Mouse (Mus musculus) brain, embryonic 14.5 days (tissue): ENCODE measurements around the gene Pde3b.

Experiments used
- CTCF ChIP-seq: fragments of 200-500 bp; IDR thresholded peaks from 2 replicates; pipeline ENCODE4 v1.5.1; 2012; ENCODE audit warnings: inconsistent platforms, mild to moderate bottlenecking, moderate library complexity, borderline replicate concordance; ENCODE audit not compliant: insufficient read depth, insufficient read length; ENCODE audit errors: extremely low read depth
- POLR2A ChIP-seq: fragments of 200-500 bp; IDR thresholded peaks from 2 replicates; pipeline ENCODE4 v1.6.1; 2012; ENCODE audit warnings: mild to moderate bottlenecking, inconsistent platforms, borderline replicate concordance; ENCODE audit not compliant: poor library complexity, insufficient read depth, insufficient read length, severe bottlenecking; ENCODE audit errors: extremely low read depth

DNA sequence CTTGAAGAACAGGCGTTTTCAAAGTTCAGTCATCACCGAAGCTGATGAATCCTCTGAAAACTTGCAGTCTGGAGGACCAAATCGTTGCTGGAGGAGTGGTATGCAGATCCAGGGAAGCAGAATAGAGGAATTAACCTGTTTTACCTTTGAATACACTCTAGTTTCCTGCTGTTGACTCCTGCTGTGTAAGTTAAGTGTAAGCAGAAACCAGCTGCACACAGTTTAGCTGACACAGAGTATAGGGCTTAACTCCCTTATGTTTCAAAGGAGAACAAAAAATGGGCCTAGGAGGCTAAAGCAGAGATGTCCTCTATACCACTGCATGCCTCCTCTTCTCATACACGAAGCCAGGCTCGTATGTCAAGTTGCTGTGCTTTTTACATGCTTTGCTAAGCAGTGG is 63.8 kb downstream of the Pde3b start:
- TF ChIP-seq POLR2A (no peak), CTCF (no peak)
